Mouse (Mus musculus) embryo, embryonic 10.5 days (tissue): ENCODE measurements at regions not wholly inside any gene's neighbourhood (a gene's known extent, or its start where the extent isn't known, plus 50 kb on each side); places are given as distances from the start of the nearest gene placed in this dataset.
"Not testable (repeated sequence)": the region's sequence is repeated elsewhere in the genome, so short reads cannot be mapped to it uniquely, and the experiment has no call there.

Source experiments
- DNase-seq: peaks from one replicate; pipeline ENCODE4 v3.0.0-alpha.2; 2015; ENCODE audit warnings: low spot score

- DNase-seq = not testable (repeated sequence)
These were observed 73.1 kb upstream of the Rnpc3 start for GRCm38 (mm10) chr3:113703040-113703439.

DNA sequence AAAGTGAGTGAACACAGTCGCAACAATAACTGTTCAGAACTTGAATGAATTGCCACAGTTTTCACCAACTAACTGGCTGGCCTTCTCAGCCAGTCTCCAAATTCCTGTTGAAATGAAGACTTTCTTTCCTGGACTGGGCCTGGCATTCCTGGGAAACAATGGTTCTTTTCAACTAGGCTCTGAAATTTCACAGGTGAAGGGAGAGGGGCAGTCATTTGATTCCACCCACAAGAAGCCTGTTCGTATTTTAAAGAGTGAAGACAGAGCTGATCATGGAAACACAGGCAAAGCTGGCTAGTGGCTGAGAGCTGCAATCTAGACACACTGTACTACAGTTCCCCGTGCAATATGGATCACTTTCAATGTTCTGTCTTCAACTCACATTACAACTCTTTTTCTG lies 69.1 kb upstream of the Rnpc3 start:
- no peak for DNase-seq

DNA sequence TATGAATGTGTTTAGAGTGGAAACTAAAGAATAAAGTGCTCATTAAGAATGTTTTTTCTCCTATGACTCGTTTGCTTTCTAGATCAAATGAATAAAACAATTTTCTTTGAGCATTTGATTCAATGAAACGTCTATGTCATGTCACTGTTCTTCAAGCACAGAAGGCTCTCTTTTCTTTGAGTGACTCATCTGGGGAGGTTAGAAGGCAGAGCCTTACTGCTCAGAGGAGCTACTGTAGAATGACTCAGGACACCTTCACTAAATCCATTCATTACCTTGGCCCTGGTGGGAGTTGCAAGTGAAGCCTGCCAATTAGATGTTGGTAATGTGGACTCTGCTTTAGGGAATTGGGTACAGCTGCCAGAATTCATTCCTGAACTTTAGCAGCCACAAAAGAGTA lies 67.5 kb upstream of the Rnpc3 start:
- DNase-seq = no peak

- DNase-seq = peak; percentile 34
These were observed 66.6 kb upstream of the Rnpc3 start for GRCm38 (mm10) chr3:113696518-113696917.
